Mouse (Mus musculus): ENCODE data around the gene Grem2. TPM values are rescaled to one million over a fixed set of nuclear protein-coding genes. Genes with fewer than 3 reads are reported as not detected.

The Grem2 gene
- polyA plus RNA-seq, 1 experiment from 2014 or later = 1.0 TPM

DNA sequence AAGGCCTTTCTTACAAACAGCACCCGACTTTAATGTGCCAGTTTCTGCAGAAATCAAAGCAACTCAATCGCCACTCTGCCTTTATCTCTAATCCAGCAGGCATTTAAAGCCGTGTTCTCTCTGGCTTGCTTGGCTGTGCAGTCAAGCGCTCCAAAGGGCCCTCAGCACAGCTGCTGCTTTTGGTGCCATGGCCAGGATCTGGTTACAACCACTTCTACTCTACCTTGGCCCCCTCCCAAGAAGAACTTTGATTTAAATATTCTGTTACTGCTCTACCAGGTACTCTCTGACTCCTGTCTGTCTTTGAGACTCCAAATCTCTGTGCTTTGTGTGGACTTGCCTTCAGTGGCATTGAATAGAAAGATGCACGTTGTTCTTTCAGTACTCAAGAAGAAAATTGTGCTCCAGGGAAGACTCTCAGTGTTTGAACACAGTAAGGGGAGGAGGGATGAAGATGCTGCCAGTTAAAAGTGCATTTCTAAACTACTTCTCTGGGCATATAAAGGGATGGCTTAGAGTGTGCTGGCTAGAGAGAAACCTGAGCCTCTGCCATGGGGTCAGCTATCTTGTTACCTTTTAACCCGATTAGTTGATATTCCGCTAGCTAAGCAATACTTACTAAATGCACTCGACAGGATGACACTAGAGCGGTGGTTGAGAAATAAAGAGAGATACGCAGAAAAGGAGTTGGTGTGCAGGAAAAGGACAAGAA, 61.1 kb downstream of the Grem2 start:
- no peaks in the 10 kb centered on the region for H3K36me3 ChIP-seq (replicated peaks; ENCODE audit: control insufficient read depth, insufficient read depth, low read depth, low read length)
- ATAC-seq (replicated peaks; ENCODE audit: insufficient number of reproducible peaks, low FRiP score, low TSS enrichment, low read depth) (0 out of 2 replicates have a peak, but pooled peaks have one; percentile 29), DNase-seq (ENCODE audit: low spot score) (no peak)
- H3K27ac ChIP-seq (replicated peaks; ENCODE audit: low read depth, low read length) = no peak overlapping the region
- H3K27me3 ChIP-seq (ENCODE audit: control insufficient read depth, insufficient read depth, low read length) = no peaks in the 10 kb centered on the region
- 58% methylated on average over 10 of the region's 10 CpGs for WGBS
- H3K4me3 ChIP-seq (ENCODE audit: low read depth, low read length) = no peak overlapping the region
- H3K9ac ChIP-seq (replicated peaks; ENCODE audit: low read length) = no peak overlapping the region
- H3K4me1 ChIP-seq (ENCODE audit: control insufficient read depth, insufficient read depth, low read length) = no peaks in the 10 kb centered on the region
- H3K4me2 ChIP-seq (ENCODE audit: low read depth, low read length) = no peak overlapping the region
- H3K9me3 ChIP-seq (replicated peaks; ENCODE audit: control insufficient read depth, low read length) = no peaks in the 10 kb centered on the region

DNA sequence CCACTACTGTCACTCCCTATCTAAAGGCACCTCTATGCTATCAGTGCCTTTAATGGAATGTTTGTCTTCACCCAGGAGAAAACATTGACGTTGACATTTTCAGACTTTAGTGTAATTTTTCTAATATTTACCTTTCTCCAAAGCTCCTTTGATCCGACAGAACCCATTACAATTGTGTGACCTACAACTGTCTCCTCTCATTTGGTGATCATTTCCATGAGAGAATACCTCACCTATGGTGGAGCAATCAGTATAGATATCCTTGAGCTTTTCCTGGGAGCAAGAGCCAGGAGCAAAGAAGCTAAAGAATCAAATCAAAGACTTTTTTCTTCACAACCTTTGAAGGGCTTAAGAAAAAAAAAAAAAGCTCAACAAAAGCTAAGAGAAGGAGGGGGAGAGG, 65.4 kb downstream of the Grem2 start:
- Histone ChIP-seq H3K4me1 (ENCODE audit: control insufficient read depth, insufficient read depth, low read length) (no peaks in the 10 kb centered on the region), H3K27ac (replicated peaks; ENCODE audit: low read depth, low read length) (no peak overlapping the region), H3K27me3 (ENCODE audit: control insufficient read depth, insufficient read depth, low read length) (no peaks in the 10 kb centered on the region), H3K4me3 (ENCODE audit: low read depth, low read length) (no peak overlapping the region), H3K9ac (replicated peaks; ENCODE audit: low read length) (no peak overlapping the region), H3K9me3 (replicated peaks; ENCODE audit: control insufficient read depth, low read length) (no peaks in the 10 kb centered on the region), H3K4me2 (ENCODE audit: low read depth, low read length) (no peak overlapping the region), H3K36me3 (replicated peaks; ENCODE audit: control insufficient read depth, insufficient read depth, low read depth, low read length) (no peaks in the 10 kb centered on the region)
- ATAC-seq (replicated peaks; ENCODE audit: insufficient number of reproducible peaks, low FRiP score, low TSS enrichment, low read depth) (no peak), DNase-seq (ENCODE audit: low spot score) (no peak)
- WGBS = 67% methylated on average over 2 of the region's 2 CpGs

DNA sequence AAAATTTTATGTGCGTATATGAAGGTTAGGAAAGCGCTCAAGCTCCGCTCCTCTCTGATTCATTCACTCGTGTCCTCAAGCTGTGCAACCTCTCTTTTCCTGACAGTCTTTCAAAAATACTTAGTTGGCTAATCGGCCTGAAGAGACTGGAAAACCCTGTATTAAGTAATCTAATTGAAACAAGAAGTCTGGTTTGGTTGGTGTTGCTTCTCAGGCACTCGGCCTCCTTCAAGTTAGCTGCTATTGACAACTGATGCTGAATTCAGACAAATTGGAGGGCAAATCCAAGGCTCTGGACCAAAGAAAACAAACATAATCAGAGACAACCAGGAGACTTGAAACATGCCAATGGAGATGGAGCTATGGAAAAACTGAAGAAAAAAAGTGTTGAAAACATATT, 76.8 kb downstream of the Grem2 start:
- Histone ChIP-seq H3K36me3 (replicated peaks; ENCODE audit: control insufficient read depth, insufficient read depth, low read depth, low read length) (no peaks in the 10 kb centered on the region), H3K4me3 (ENCODE audit: low read depth, low read length) (no peak overlapping the region), H3K27ac (replicated peaks; ENCODE audit: low read depth, low read length) (no peak overlapping the region), H3K4me2 (ENCODE audit: low read depth, low read length) (no peak overlapping the region), H3K9ac (replicated peaks; ENCODE audit: low read length) (no peak overlapping the region), H3K9me3 (replicated peaks; ENCODE audit: control insufficient read depth, low read length) (no peaks in the 10 kb centered on the region), H3K27me3 (ENCODE audit: control insufficient read depth, insufficient read depth, low read length) (no peaks in the 10 kb centered on the region), H3K4me1 (ENCODE audit: control insufficient read depth, insufficient read depth, low read length) (no peaks in the 10 kb centered on the region)
- WGBS = 82% methylated on average over 6 of the region's 6 CpGs
- no peak for DNase-seq (ENCODE audit: low spot score)
- ATAC-seq (replicated peaks; ENCODE audit: insufficient number of reproducible peaks, low FRiP score, low TSS enrichment, low read depth) = no peak

DNA sequence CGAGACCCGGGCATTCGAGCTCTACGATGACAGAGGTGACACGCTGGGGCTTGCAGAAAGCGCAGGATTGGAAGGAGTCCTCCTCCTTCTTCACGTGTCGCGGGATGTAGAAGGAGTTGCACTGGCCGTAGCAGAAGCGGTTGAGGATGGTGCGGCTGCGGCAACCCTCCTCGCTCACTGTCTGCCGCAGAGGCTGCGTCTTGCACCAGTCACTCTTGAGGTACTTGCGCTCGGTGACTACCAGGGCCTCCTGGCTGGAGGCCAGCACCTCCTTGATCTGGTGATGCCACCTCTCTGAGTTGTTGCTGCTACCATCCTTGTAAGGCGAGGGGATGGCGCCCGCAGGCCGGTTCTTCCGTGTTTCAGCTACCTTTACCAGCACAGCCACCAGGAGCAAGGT, 84.8 kb downstream of the Grem2 start:
- no peak for DNase-seq (ENCODE audit: low spot score)
- H3K4me3 ChIP-seq (ENCODE audit: low read depth, low read length) = no peak overlapping the region
- no peaks in the 10 kb centered on the region for H3K4me1 ChIP-seq (ENCODE audit: control insufficient read depth, insufficient read depth, low read length)
- H3K36me3 ChIP-seq (replicated peaks; ENCODE audit: control insufficient read depth, insufficient read depth, low read depth, low read length) = no peaks in the 10 kb centered on the region
- no peak overlapping the region for H3K27ac ChIP-seq (replicated peaks; ENCODE audit: low read depth, low read length)
- WGBS = 94% methylated on average over 23 of the region's 23 CpGs
- H3K9ac ChIP-seq (replicated peaks; ENCODE audit: low read length) = no peak overlapping the region
- H3K27me3 ChIP-seq (ENCODE audit: control insufficient read depth, insufficient read depth, low read length) = no peaks in the 10 kb centered on the region
- no peak for ATAC-seq (replicated peaks; ENCODE audit: insufficient number of reproducible peaks, low FRiP score, low TSS enrichment, low read depth)
- H3K9me3 ChIP-seq (replicated peaks; ENCODE audit: control insufficient read depth, low read length) = no peaks in the 10 kb centered on the region
- no peak overlapping the region for H3K4me2 ChIP-seq (ENCODE audit: low read depth, low read length)

DNA sequence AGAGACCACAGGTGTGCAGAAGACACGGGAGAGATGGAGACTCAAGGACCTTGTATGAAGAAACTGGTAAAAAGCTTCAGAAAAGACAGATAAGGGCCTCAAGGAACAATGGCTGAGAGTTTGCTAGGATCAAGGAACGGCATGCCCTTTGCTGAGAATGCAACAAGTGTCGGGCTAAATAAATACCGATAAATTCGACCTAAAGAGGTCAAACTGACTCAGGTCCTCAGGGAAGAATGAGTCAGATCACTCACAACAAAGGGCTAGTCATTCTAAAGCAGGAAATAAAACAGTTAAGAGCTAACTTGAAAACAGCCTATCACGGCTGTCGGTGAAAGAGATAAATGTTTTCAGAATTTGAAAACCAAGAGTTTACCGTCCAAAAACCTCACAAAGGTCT, 95.1 kb downstream of the Grem2 start:
- WGBS = 23% methylated on average over 8 of the region's 8 CpGs
- no peak overlapping the region for H3K27ac ChIP-seq (replicated peaks; ENCODE audit: low read depth, low read length)
- H3K4me3 ChIP-seq (ENCODE audit: low read depth, low read length) = no peak overlapping the region
- H3K4me2 ChIP-seq (ENCODE audit: low read depth, low read length) = no peak overlapping the region
- no peak for ATAC-seq (replicated peaks; ENCODE audit: insufficient number of reproducible peaks, low FRiP score, low TSS enrichment, low read depth)
- no peaks in the 10 kb centered on the region for H3K36me3 ChIP-seq (replicated peaks; ENCODE audit: control insufficient read depth, insufficient read depth, low read depth, low read length)
- DNase-seq (ENCODE audit: low spot score) = no peak
- no peaks in the 10 kb centered on the region for H3K27me3 ChIP-seq (ENCODE audit: control insufficient read depth, insufficient read depth, low read length)
- no peaks in the 10 kb centered on the region for H3K9me3 ChIP-seq (replicated peaks; ENCODE audit: control insufficient read depth, low read length)
- no peaks in the 10 kb centered on the region for H3K4me1 ChIP-seq (ENCODE audit: control insufficient read depth, insufficient read depth, low read length)
- H3K9ac ChIP-seq (replicated peaks; ENCODE audit: low read length) = no peak overlapping the region

DNA sequence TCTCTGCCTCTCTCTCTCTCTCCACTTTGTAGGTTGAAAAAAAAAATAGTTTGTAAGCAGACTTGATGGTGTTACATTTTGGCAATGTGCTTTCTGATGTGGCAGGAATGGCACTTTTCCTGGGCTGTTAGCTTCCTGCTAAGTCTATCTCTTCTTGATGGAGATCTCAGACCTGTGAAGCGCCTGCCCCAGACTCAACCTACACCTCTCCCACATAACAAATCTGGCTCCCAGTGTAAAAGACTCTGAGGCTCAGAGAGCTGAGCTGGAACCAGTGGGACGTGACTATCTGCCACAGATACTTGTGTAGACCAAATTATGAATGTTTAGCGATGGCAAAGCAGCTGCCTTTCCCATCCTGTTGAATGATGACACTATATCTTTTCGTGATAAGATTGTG, 109.8 kb downstream of the Grem2 start:
- WGBS = 83% methylated on average over 4 of the region's 4 CpGs

DNA sequence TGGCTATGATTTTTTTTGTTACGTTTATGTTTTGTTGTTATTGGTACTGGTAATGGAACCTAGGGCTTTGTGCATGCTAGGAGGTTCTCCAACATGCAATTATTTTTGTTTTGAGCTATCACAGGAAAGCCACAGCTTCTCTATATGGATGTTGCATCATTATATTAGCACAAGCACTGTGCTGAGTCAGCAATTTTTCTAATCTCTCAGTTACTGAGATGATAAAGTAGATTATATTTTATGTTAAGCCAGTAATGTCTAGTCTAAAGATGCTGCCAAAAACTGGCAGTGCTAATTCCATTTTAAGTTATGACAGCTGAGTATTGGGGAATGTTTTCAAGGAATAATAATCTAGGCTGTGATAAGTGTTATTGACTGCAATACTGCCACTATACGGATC, 133.0 kb downstream of the Grem2 start:
- DNase-seq (ENCODE audit: low spot score) = no peak
- WGBS = 94% methylated on average over 2 of the region's 2 CpGs

More for the DNA sequence above, 109.8 kb downstream of the Grem2 start:
- DNase-seq (ENCODE audit: low spot score) (no peak), ATAC-seq (replicated peaks; ENCODE audit: insufficient number of reproducible peaks, low FRiP score, low TSS enrichment, low read depth) (no peak)
- Histone ChIP-seq H3K4me2 (ENCODE audit: low read depth, low read length) (no peak overlapping the region), H3K36me3 (replicated peaks; ENCODE audit: control insufficient read depth, insufficient read depth, low read depth, low read length) (no peaks in the 10 kb centered on the region), H3K9me3 (replicated peaks; ENCODE audit: control insufficient read depth, low read length) (no peaks in the 10 kb centered on the region), H3K4me3 (ENCODE audit: low read depth, low read length) (no peak overlapping the region), H3K9ac (replicated peaks; ENCODE audit: low read length) (no peak overlapping the region), H3K4me1 (ENCODE audit: control insufficient read depth, insufficient read depth, low read length) (no peaks in the 10 kb centered on the region), H3K27me3 (ENCODE audit: control insufficient read depth, insufficient read depth, low read length) (no peaks in the 10 kb centered on the region), H3K27ac (replicated peaks; ENCODE audit: low read depth, low read length) (no peak overlapping the region)

More for the DNA sequence above, 133.0 kb downstream of the Grem2 start:
- no peaks in the 10 kb centered on the region for H3K27me3 ChIP-seq (ENCODE audit: control insufficient read depth, insufficient read depth, low read length)
- H3K4me1 ChIP-seq (ENCODE audit: control insufficient read depth, insufficient read depth, low read length) = no peaks in the 10 kb centered on the region
- H3K27ac ChIP-seq (replicated peaks; ENCODE audit: low read depth, low read length) = no peak overlapping the region
- no peak overlapping the region for H3K4me3 ChIP-seq (ENCODE audit: low read depth, low read length)
- H3K9ac ChIP-seq (replicated peaks; ENCODE audit: low read length) = no peak overlapping the region
- no peaks in the 10 kb centered on the region for H3K36me3 ChIP-seq (replicated peaks; ENCODE audit: control insufficient read depth, insufficient read depth, low read depth, low read length)
- no peaks in the 10 kb centered on the region for H3K9me3 ChIP-seq (replicated peaks; ENCODE audit: control insufficient read depth, low read length)
- no peak overlapping the region for H3K4me2 ChIP-seq (ENCODE audit: low read depth, low read length)
- ATAC-seq (replicated peaks; ENCODE audit: insufficient number of reproducible peaks, low FRiP score, low TSS enrichment, low read depth) = no peak
